ENCODE assay signal across 12 mouse cellular contexts in genomic region chr11:80238306-80238705, GRCm38 (mm10).
"Had no signal": no experiment of that assay in that cellular context is flagged by ENCODE, and none has a peak within 500 bp of the region (broad histone marks: within the 10 kb centered on the region; RNA-seq: fewer than 3 reads in every experiment).

No protein-coding gene starts in this region.

- DNase-seq: kidney, adult 8-10 months; kidney, postnatal 10 days; kidney, postnatal 36 days; layer of hippocampus, postnatal 36 days; left cerebral cortex, postnatal 4 days; liver, postnatal 0 days; lung, embryonic 14.5 days; right cerebral cortex, postnatal 25 days; spleen, adult 18-20 months; thymus, adult 2 months; thymus, postnatal 14 days; thymus, postnatal 4 days had no signal
